Mouse (Mus musculus): ENCODE data around the gene Daxx.

Daxx gene

DNA sequence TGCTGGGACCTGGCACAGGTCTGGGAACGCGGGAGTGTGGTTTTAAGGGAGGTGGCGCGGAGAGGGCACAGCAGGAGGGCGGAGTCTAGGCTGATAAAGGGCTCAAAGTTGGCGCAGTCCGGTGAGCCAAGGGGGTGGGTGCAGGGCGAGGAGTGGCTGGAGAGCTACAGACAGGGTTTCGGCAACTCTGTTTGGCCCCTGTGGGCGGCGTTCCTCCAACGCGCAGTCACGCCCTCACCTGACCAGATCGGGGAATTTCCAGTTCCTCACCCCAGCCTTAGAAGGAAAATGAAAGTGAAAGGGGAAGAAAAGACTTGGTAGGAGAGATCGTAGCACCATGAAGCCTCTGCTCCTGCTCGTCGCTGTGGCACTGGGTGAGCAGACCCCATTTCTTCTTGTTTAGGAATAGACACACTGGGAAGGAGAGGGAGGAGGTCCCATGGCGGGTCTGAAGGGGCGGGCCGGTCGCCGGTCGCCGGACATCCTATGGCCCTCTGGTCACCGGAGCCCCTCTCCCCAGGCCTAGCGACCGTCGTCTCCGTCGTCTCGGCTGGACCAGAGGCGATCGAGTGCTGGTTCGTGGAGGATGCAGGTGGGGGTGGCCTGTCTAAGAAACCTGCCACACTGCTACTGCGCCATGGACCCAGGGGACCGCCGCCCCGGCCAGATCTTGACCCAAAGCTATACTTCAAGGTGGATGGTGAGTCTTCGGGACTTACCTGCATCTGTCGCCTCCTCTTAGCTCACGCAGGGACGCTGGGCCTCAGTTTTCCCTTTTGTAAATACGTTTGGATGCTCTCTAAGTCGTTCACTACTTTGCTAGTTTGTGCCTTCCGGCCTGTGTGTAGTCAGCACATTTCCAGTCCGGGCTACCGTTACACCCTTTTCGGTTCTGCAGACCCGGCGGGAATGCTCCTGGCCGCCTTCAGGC, 10.4 kb downstream of the Daxx start:
- intact Hi-C loops (cut with DNase I): no loop called here

DNA sequence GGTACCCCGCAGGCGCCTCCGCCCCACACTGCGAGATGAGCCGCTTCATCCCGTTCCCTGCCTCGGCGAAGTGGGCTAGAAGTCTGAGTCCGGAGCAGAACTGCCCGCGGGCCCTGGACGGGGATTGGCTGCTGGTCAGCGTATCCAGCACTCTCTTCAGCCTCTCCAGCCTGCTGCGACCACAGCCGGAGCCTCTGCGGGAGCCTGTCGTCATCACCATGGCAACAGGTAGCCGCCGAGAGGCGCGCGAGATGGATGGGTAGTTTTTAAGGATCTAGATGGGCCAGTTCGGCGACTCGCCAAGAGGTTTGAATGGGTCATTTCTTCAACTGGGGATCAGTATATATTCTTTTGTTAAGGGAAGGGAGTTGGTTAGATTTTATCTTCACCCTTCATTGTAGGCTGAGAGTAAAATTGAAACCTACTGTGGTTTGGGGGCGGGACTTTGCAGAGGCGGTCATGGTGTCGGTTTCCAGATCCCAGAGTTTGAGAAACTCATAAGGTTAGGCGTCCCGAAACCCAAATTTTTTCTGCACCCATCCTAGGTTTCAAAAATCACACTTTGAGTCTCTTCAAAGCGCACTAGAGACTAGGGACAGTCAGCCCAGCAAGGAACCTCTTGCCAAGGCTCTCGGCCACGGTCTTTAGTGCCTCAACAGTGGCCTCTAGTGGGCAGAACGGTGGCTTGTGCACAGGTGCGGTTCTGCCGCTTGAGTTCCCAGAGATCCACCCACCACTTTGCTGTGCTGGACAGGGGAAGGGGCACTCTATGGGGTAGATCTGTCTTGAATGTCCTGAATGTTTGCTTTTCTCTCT, 11.3 kb downstream of the Daxx start:
- intact Hi-C loops (cut with DNase I): no loop called here

DNA sequence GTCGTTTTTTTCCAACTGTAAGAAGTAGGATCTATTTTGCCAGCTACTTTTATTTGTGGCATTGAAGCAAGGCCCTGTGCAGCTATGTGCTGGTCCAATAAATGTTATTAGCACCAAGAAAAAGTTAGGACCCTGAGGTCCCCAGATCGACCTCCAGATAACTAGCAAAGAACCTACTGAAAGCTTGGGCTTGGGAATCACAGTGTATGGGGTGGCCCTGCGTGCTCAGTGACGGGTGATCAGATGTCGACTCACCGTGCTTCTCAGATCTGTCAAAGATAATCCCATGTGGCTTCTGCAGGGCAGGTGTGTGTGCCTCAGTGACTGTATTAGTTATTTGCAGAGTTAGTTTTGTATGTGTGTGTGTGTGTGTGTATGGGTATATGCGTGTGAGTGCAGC, 12.1 kb downstream of the Daxx start:
- intact Hi-C loops (cut with DNase I): no loop called here

DNA sequence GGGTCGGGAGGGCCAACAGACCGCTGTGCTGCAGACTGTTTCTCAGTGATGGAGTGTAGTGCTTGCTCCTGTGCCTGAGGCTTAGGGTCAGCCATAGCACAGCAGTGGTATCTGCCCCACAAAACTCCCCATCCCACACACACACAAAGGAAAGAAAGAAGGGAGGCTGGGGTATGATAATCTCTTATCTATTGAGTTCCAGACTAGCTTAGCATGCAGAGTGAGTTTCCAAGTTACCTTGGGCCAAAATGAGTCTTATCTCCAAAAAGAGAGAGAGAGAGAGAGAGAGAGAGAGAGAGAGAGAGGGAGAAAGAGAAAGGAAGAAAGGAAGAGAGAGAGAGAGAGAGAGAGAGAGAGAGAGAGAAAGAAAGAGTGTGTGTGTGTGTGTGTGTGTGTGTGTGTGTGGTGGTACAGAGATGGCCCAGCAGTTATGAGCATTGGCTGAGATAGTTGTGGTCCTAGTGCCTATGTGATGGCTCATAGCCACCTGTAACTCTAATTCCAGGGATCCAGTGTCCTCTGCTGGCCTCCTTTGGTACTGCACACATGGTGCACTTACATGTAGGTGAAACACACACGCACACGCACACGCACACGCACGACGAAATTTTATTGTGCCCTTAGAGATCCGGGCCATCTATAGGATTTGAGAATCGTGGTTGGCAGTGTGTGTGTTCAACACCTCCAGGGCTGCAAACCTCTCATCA, 15.5 kb downstream of the Daxx start:
- intact Hi-C loops (cut with DNase I): no loop called here

DNA sequence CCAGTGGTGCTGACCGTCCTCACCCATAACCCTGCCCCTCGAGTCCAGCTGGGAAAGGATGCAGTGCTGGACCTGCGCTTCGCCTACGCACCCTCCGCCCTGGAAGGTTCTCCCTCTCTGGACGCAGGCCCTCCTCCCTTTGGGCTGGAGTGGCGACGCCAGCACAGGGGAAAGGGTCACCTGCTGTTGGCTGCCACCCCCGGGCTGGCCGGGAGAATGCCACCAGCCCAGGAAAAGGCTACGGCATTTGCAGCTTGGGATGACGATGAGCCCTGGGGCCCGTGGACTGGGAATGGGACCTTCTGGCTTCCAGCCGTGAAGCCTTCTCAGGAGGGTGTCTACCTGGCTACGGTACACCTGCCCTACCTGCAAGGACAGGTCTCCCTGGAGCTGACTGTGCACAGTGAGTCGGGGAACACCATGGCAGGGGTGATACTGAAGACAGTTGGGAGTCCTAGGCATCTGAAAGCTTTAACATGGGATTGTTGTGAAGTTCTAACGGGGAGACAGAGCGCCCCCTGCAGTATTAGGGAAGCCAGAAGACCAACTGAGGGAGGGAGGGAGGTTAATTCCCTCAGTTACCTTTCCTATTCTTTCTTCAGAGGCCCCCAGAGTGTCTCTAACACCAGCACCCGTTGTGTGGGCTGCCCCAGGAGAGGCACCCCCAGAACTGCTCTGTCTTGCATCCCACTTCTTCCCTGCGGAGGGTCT, 16.3 kb downstream of the Daxx start:
- intact Hi-C loops (cut with DNase I): no loop called here

DNA sequence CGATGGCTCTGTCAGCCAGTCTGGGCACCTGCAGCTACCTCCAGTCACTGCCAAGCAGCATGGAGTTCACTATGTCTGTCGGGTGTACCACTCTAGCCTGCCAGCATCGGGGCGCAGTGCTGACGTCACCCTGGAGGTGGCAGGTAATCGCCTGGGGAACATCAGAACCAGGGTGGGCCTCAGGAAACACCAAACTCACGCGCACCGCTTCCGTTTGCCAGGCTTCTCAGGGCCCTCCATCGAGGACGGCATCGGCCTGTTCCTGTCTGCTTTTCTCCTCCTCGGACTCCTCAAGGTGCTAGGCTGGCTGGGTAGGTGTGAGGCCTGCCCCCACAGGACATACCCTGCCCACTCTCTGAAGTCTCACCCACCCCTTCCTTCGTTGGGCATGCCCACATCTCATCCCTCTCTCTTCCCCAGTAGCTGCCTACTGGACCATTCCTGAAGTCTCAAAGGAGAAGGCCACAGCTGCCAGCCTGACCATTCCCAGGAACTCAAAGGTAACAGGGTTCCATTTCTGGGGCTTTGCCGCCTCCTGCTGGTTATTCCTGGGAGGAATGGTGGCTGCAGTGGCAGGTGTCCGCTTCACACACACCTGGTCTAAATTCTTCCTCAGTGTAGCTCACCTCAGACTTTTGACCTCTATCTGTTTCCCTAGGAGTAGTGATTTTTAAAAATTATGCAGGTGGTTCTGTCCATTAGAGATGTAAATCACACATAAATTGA, 17.2 kb downstream of the Daxx start:
- intact Hi-C loops (cut with DNase I): no loop called here

DNA sequence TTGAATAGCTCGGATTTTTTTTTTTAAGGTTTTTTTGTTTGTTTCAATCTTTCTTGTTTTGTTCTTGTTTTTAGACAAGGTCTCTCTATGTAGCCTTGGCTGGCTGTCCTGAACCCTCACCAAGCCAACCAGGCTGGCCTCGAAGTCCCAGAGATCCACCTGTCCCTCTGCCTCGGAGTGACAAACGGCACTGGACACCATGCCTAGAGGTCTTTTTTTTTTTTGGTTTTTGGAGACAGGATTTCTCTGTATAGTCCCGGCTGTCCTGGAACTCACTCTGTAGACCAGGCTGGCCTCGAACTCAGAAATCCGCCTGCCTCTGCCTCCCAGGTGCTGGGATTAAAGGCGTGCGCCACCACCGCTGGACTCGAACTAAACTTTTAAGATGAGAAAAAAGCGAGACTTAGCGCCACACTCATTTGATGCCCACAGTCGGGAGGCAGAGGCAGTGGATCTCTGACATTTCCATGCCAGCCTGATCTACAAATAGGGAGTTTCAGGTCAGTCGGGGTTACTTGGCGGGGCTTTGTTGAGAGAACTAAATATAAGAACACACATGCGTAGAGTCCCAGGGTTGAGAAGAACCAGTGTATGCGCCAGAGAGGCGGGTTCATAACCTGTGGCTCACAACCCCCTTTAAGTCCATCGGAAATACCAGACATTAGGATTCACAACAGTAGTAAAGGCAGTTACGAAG, 19.2 kb downstream of the Daxx start:
- intact Hi-C loops (cut with DNase I): no loop called here

DNA sequence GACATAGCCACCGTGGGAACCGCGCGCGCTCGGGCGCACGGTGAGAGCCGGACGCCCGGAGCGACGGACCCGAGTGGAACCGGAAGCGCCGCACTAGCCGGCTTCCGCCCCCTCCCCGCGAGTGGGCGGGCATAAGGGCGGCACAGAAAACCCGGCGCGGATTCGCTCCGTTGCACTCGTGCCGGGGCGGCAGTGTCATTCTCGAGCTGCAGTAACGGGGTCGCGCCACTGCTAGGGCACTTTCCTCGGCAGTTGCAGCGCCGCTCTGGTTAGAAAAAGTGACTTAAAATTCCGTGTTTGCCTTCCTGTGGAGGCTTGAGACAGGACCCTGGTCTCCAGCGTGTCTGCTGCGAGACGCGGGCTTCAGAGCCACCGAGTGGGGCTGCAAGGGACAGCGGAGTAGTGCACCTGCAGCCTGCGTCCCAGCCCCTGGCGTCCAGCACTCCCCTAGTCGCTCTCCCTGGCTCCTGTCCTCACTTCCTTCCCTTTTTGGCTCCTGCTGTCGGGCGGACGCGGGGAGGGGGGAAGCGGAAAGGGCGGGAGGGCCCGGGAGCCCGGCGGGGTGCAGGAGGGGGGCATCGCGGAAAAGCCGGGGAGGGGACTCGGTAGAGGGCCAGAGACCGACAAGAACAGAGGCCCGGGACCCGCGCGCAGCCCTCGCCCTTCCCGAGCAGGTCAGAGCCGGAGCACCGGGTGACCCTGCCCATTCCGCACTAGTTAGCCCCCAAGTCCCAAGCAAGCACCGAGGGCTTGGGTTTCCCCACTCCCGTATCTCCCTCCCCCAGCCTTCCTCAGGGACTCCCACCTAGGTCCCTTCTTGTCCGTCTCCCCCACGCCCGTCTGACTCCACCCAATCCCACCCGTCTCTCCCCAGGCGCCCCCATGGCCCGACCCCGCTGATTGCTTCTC, 20.4 kb downstream of the Daxx start, which contains the start of gene Rgl2:
Gene Rgl2, plus strand, starts transcription at position 173 of the 909 bp plus-strand sequence.
- intact Hi-C loops (cut with DNase I): no loop called here

DNA sequence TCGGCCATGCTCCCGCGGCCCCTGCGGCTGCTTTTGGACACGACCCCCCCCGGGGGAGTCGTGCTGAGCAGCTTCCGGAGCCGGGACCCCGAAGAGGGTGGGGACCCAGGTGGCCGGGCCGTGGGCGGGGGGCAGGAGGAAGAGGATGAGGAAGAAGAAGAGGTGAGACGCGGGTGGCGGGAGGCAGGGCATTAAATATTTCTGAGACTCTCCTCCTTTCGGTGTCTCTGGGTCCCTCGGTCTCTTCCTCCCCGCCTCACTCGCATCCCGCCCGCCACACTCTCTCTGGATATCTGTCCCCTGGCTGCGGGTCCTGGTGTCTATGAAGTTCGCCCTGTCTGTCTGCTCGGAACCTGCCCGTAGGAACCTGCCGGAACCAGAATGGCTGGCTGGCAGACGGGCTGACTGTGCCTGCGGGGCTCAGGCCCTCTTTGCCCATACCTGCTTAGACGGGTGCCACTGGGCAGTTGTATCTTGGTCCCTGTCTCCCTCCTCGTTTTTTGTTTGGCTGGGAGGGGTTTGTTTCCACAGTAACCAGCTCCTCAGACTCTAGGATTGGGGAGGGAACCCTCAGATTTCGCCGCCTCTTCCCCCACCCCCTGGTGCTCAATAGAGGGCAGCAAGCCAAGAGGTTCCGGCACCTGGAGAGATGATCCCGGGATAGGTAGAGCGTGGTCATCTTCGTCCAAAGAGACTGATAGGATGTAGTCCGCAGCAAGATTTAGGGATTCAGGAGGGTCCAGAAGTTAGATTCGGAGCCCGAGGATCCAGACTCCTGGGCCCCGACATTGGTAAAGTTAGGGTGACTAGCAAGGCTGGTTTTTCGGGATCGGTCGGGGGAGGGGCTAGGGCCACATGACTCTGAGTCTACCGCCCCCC, 21.3 kb downstream of the Daxx start:
- intact Hi-C loops (cut with DNase I): no loop called here

DNA sequence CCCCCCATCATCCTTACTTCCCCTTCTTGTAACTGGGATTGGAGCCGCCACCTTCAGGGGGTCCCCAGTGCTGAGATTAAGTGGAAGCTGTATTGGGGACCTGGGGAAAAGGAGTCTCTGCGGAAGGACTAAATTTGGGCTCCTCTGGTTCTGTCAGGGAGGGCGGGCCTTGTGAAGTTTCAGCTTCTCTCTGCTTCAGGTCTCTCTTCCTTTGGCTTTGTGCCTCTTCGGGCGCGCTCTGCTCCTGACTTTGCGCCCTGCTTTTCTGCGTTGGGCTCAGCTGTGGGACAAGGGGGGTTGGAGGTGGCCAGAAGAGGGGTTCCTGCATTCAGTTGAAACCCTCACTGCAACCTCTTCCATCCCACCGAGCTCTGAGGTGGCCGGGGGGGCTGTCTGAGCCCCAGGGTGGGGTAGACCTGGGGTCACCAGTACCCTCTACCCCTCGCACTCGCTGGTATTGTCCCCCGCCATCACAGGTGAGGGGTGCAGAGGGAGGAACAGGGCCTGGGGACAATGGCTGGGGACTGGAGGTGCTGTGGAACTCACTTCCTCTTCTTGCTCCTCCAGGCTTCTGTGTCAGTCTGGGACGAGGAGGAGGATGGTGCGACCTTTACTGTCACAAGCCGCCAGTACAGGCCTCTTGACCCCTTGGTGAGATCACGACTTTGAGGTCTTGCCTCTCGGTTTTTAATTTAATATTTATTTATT, 22.1 kb downstream of the Daxx start:
- intact Hi-C loops (cut with DNase I): no loop called here

DNA sequence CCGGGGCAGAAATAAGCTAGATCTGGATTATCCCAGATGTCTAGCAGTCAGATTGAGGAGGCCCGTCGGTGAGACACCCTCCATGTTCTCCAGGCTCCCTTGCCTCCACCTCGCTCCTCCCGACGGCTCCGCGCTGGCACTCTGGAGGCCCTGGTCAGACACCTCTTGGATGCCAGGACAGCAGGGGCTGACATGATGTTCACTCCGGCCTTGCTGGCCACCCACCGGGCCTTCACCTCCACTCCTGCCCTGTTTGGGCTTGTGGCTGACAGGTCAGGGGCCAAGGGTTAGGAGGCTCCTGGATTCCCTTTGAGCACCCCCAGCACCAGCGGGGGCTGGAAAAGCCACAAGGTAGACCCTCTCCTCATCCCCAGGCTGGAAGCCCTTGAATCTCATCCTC, 22.7 kb downstream of the Daxx start:
- intact Hi-C loops (cut with DNase I): no loop called here

DNA sequence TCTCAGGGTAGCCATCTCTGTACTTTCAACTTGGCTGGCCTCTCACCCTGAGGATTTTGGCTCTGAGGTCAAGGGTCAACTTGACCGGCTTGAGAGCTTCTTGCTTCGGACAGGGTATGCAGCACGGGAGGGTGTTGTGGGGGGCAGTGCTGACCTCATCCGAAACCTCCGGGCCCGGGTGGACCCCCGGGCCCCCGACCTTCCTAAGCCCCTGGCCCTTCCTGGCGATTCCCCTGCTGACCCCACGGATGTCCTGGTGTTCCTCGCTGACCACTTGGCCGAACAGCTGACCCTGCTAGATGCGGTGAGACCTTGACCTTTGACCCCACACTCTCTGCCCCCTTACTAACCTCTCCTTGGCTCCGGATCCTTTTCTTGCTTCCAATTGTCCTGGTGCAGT, 23.2 kb downstream of the Daxx start:
- intact Hi-C loops (cut with DNase I): no loop called here

DNA sequence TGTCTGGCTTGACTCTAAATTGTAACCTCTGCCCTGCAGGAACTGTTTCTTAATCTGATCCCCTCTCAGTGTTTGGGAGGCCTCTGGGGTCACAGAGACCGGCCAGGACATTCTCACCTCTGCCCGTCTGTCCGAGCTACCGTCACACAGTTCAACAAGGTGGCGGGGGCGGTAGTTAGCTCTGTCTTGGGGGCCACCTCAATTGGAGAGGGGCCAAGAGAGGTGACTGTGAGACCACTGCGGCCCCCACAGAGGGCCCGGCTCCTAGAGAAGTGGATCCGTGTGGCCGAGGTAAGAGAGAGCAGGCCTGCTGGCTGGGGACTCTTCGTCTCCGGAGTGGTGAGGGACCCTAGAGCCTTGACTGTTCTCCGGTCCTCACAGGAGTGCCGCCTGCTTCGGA, 23.8 kb downstream of the Daxx start:
- intact Hi-C loops (cut with DNase I): no loop called here

DNA sequence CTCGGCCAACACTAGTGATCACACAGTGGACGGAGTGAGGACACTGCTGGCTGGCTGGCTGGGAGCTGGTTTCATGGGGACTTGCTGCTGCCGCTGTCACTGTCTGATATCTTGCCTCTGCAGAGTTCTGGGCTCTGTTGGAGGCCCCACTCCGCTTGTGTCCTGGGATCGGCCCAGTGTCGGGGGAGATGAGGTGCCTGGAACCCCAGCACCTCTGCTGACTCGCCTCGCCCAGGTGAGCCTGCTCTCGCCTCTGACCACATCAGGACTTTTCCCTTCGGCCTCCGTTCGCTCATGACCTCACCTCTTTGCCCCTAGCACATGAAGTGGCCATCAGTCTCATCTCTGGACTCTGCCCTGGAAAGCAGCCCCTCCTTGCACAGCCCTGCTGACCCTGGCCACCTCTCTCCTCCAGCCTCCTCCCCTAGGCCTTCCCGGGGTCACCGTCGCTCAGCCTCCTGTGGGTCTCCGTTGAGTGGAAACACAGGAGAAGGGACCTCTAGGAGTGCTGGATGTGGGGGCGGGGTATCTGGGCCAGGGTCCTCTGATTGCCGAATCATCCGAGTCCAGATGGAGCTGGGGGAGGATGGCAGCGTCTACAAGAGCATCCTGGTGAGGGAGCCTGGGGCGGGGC, 26.3 kb downstream of the Daxx start:
- intact Hi-C loops (cut with DNase I): no loop called here

DNA sequence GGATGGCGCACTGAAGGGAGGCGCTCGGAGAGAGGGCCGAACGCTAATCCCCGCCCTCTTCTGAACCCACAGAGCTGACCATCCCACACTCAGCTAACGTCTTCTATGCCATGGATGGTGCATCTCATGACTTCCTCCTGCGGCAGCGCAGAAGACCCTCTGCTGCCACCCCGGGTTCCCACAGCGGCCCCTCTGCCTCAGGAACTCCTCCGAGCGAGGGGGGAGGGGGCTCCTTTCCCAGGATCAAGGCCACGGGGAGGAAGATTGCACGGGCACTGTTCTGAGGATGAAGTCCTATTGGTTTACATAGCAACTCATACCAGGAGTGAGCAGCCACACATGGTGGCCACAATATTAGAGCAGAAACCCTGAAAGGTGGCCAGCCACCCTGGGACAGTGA, 27.8 kb downstream of the Daxx start:
- intact Hi-C loops (cut with DNase I): no loop called here

DNA sequence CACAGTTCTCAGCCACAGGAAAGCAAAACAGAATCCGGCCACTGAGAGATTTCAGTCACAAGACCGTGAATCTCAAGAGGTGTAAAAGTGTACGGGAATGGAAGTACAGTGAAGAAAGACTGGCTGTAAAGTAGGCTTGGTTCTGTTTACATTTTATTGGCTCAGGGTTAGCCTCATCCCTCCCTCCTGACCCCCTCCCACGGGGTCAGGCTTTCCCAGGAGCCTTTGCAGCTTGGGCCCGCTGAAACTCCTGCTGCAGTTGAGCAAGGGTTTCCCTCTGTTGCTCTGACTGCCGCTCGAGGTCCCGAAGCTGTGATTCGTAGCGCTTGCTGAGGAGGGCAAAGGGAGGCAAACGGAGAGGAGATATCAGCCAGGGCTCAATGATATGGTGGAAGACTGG, 29.6 kb downstream of the Daxx start:
- intact Hi-C loops (cut with DNase I): no loop called here

Measured in adrenal gland (tissue).